Mouse (Mus musculus): ENCODE results near the gene Fam229b.

GRCm38 (mm10) chr10:39098746-39099145 lies 35.0 kb downstream of the Fam229b start:
- no peak for TF ChIP-seq POLR2A (IDR thresholded peaks at IDR 0.05; ENCODE audit: extremely low read depth, insufficient read depth, low read length)
- no peak for TF ChIP-seq CTCF (IDR thresholded peaks at IDR 0.05; ENCODE audit: extremely low read depth, insufficient read depth, low read length)

All from cortical plate, adult 2 months (tissue).